Mouse (Mus musculus) CH12.LX (cell line): ENCODE data around the gene Fermt1.

Source experiments
- BHLHE40 ChIP-seq: IDR thresholded peaks from 2 replicates; pipeline ENCODE4 v1.6.1; 2011; ENCODE audit warnings: mild to moderate bottlenecking, low read depth, low read length, improper control_type of control experiment
- CHD1 ChIP-seq: IDR thresholded peaks from 2 replicates; pipeline ENCODE4 v1.6.1; 2012; ENCODE audit warnings: low read depth, low read length, improper control_type of control experiment, inconsistent platforms
- CTCF ChIP-seq, 2 experiments: IDR thresholded peaks in 1 of 2; conservative IDR thresholded peaks in 1 of 2; 2 replicates each; pipeline ENCODE4 v1.5.1; 2011 to 2012; ENCODE audit warnings: low read depth in 2 of 2, low read length in 2 of 2, improper control_type of control experiment in 1 of 2, inconsistent platforms in 1 of 2, mild to moderate bottlenecking in 1 of 2, moderate library complexity in 1 of 2
- EP300 ChIP-seq: IDR thresholded peaks from 2 replicates; pipeline ENCODE4 v1.6.1; 2011; ENCODE audit warnings: low read length, improper control_type of control experiment
- MAX ChIP-seq: IDR thresholded peaks from 2 replicates; pipeline ENCODE4 v1.6.1; 2011; ENCODE audit warnings: low read length, improper control_type of control experiment
- PAX5 ChIP-seq: IDR thresholded peaks from 2 replicates; pipeline ENCODE4 v1.6.1; 2012; ENCODE audit warnings: low read length, inconsistent platforms, mixed read lengths
- POLR2A ChIP-seq: IDR thresholded peaks from 2 replicates; pipeline ENCODE4 v1.6.1; 2011; ENCODE audit warnings: low read depth, mild to moderate bottlenecking, improper control_type of control experiment, low read length
- RAD21 ChIP-seq: IDR thresholded peaks from 2 replicates; pipeline ENCODE4 v1.6.1; 2011; ENCODE audit warnings: low read depth, mild to moderate bottlenecking, low read length, improper control_type of control experiment, moderate library complexity
- SIN3A ChIP-seq: IDR thresholded peaks from 2 replicates; pipeline ENCODE4 v1.6.1; 2012; ENCODE audit warnings: low read length, improper control_type of control experiment, inconsistent platforms
- SMC3 ChIP-seq: IDR thresholded peaks from 2 replicates; pipeline ENCODE4 v1.6.1; 2011; ENCODE audit warnings: low read depth, low read length, improper control_type of control experiment
- ZNF384 ChIP-seq: IDR thresholded peaks from 2 replicates; pipeline ENCODE4 v1.6.1; 2012; ENCODE audit warnings: low read depth, low read length, improper control_type of control experiment, inconsistent platforms

- TF ChIP-seq CHD1 (no peak), SMC3 (no peak), RAD21 (no peak), POLR2A (no peak), MAX (no peak), EP300 (no peak), ZNF384 (no peak), SIN3A (no peak), CTCF (conservative IDR thresholded peaks at IDR 0.05 in 1 of 2, IDR thresholded peaks at IDR 0.05 in 1 of 2; ENCODE audit: low read depth in 2 of 2, low read length in 2 of 2) (no peak), BHLHE40 (no peak), PAX5 (no peak)
Measured at GRCm38 (mm10) chr2:132856333-132856732, 89.4 kb downstream of the Fermt1 start.
